Mouse (Mus musculus) E14TG2a.4 (cell line): ENCODE measurements at regions not wholly inside any gene's neighbourhood (a gene's known extent, or its start where the extent isn't known, plus 50 kb on each side); places are given as distances from the start of the nearest gene placed in this dataset.

Experiments used
- CTCF ChIP-seq: conservative IDR thresholded peaks from 2 replicates; pipeline ENCODE4 v1.5.1; 2014; ENCODE audit warnings: low read length
- NANOG ChIP-seq: IDR thresholded peaks from 2 replicates; pipeline ENCODE4 v1.6.1; 2014; ENCODE audit warnings: borderline replicate concordance, low read length, mixed read lengths
- POU5F1 ChIP-seq: IDR thresholded peaks from 2 replicates; pipeline ENCODE4 v1.6.1; 2014; ENCODE audit warnings: low read length, borderline replicate concordance

- no peak for TF ChIP-seq CTCF
- no peak for TF ChIP-seq NANOG
- no peak for TF ChIP-seq POU5F1
Observed at GRCm38 (mm10) chr1:90502771-90503540, 99.8 kb upstream of the Cops8 start.
